Mouse (Mus musculus) spleen, adult 2 months (tissue): Measurements from ENCODE around the gene Ak2.

Experiments
- CTCF ChIP-seq: fragments of 200-500 bp; IDR thresholded peaks from 2 replicates; pipeline ENCODE4 v1.5.1; 2011; ENCODE audit warnings: mild to moderate bottlenecking, inconsistent platforms; ENCODE audit not compliant: insufficient read depth, insufficient read length, insufficient replicate concordance; ENCODE audit errors: extremely low read depth
- POLR2A ChIP-seq: fragments of 200-500 bp; IDR thresholded peaks from 2 replicates; pipeline ENCODE4 v1.6.1; 2011; ENCODE audit warnings: low read depth, low read length, inconsistent platforms

- no peak for TF ChIP-seq CTCF
- no peak for TF ChIP-seq POLR2A
These were observed 28.7 kb downstream of the Ak2 start for GRCm38 (mm10) chr4:129020454-129020853.
